Comparison of ENCODE assay signal across 8 mouse cellular contexts in the genomic region with DNA sequence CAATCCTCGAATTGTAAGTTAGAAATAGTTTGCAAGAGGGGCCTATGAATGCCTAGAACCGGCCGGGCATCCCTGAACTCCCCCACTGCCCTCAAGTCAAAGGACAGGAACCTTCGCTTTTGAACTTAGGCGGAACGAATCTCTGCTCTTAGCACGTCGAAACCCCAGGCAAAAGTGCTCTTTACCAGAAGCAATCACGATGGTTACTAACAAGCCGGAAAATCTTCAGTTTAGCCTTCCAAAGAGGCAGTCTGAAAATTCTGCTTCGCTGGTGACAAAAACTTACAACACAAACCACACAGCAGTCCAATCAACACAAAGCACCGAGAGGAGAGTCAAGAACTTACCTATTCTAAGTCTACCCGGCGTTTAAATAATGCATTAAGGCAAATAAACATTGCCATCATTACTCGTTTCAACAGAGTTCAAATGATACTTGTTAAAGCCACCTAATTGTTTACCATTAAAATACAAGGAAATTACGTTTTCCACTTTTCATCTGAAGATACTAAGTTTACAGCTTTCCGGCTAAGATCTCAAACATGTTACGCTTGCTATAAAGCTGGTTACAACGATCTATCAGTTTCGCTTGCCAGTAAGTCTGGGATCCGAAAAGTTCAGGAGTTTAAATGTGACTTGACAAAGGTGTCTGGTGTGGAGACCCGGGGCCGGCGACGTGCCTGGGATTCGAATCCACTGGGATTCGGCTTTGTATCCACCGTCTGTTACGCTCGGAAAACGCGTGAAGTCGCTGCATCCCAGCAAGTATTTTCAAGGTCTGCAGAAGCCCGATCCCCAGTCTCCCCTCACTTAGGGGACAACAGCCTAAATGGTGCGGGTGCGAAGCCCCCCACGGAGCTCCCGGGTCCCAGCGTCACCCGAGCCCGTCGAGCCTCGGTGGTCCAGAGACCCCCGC. TPM values are rescaled to one million over a fixed set of nuclear protein-coding genes. Genes with fewer than 3 reads are reported as not detected.
A peak's percentile ranks its signal among the peaks of the same experiment; 100 is the strongest.
DNase-seq lines count a peak whose midpoint lies in the region; ATAC-seq and TF ChIP-seq lines count a peak whose summit lies in the region.

No protein-coding gene starts in this region.

- peak overlapping the region; percentile 26 for H3K27ac ChIP-seq in heart, adult 2 months
- no peak overlapping the region for H3K27ac ChIP-seq in kidney, adult 2 months (ENCODE audit: insufficient read depth, low read depth, low read length)
- H3K27ac ChIP-seq in limb, embryonic 13.5 days, result peak overlapping the region; percentile 98

- TF ChIP-seq POLR2A in heart, adult 2 months (IDR thresholded peaks at IDR 0.05; ENCODE audit: insufficient read depth, low read depth, low read length), result no peak
- TF ChIP-seq POLR2A in kidney, adult 2 months (IDR thresholded peaks at IDR 0.05; ENCODE audit: low read depth, low read length), result no peak

- TF ChIP-seq CTCF in heart, adult 2 months (IDR thresholded peaks at IDR 0.05), result peak; percentile 38
- TF ChIP-seq CTCF in kidney, adult 2 months (conservative IDR thresholded peaks at IDR 0.05; ENCODE audit: insufficient read depth, insufficient read length, low read depth, low read length), result 0 out of 2 replicates have a peak, but pooled peaks have one; percentile 34

- peak overlapping the region; percentile 58 for H3K9ac ChIP-seq in heart, adult 2 months (ENCODE audit: low read depth, low read length)
- H3K9ac ChIP-seq in limb, embryonic 13.5 days, result peak overlapping the region; percentile 92

- no peaks in the 10 kb centered on the region for H3K9me3 ChIP-seq in limb, embryonic 13.5 days

- H3K4me1 ChIP-seq in heart, adult 2 months (ENCODE audit: control insufficient read depth, insufficient read depth, low read length), result no peaks in the 10 kb centered on the region; the same call in 1 of the 2 replicates
- H3K4me1 ChIP-seq in kidney, adult 2 months (ENCODE audit: control insufficient read depth, insufficient read depth, low read length), result peaks cover 3% of the 10 kb centered on the region; the same call in 1 of the 2 replicates
- H3K4me1 ChIP-seq in limb, embryonic 13.5 days, result peaks cover 36% of the 10 kb centered on the region

- TF ChIP-seq EP300 in heart, adult 2 months (IDR thresholded peaks at IDR 0.05; ENCODE audit: insufficient read depth, low read depth, low read length), result no peak

- H3K4me3 ChIP-seq in heart, adult 2 months, result peak overlapping the region; percentile 57
- peak overlapping the region; percentile 70 for H3K4me3 ChIP-seq in kidney, adult 2 months (ENCODE audit: insufficient read depth, low read depth, low read length)
- H3K4me3 ChIP-seq in limb, embryonic 13.5 days, result peak overlapping the region; percentile 82

- peak; percentile 43 to 46 for DNase-seq in urinary bladder, adult 18-20 months (ENCODE audit: low spot score in 2 of 2)
- no peak for DNase-seq in urinary bladder, postnatal 10 days (ENCODE audit: low spot score)
- DNase-seq in embryo, embryonic 11 days, result peak; percentile 85
- peak in 1 of 2 experiments; percentile 58 for DNase-seq in heart, adult 2 months
- peak; percentile 43 for DNase-seq in kidney, adult 2 months
- peak; percentile 51 for DNase-seq in naive thymus-derived CD4-positive, alpha-beta T cell, adult 2 months (ENCODE audit: low read depth)
- DNase-seq in testis, postnatal 14 days (ENCODE audit: low spot score), result peak; percentile 59

- ATAC-seq in limb, embryonic 13.5 days (ENCODE audit: low FRiP score, low read depth), result peak; percentile 45; the same call in 1 of the 2 replicates

- peak overlapping the region; percentile 70 for H3K4me2 ChIP-seq in limb, embryonic 13.5 days (replicated peaks)

- intact Hi-C loops in heart, adult 2 months (cut with DNase I), result loop anchor here (5.0 kb wide), 1 partner anchor 51 kb away; no protein-coding TSS in a partner anchor

- H3K36me3 ChIP-seq in heart, adult 2 months (ENCODE audit: control insufficient read depth, insufficient read depth, low read length), result no peaks in the 10 kb centered on the region
- H3K36me3 ChIP-seq in kidney, adult 2 months (ENCODE audit: control insufficient read depth, insufficient read depth, low read length), result no peaks in the 10 kb centered on the region
- no peaks in the 10 kb centered on the region for H3K36me3 ChIP-seq in limb, embryonic 13.5 days

- no peaks in the 10 kb centered on the region for H3K27me3 ChIP-seq in heart, adult 2 months (ENCODE audit: control insufficient read depth, insufficient read depth, low read length)
- no peaks in the 10 kb centered on the region for H3K27me3 ChIP-seq in kidney, adult 2 months (replicated peaks; ENCODE audit: control insufficient read depth, insufficient read depth, low read length)
- no peaks in the 10 kb centered on the region for H3K27me3 ChIP-seq in limb, embryonic 13.5 days

- no peaks in the 10 kb centered on the region for H3K79me2 ChIP-seq in heart, adult 2 months (replicated peaks; ENCODE audit: control insufficient read depth, insufficient read depth, low read length)

- WGBS in heart, adult 2 months, result 6% methylated on average over 44 of the region's 44 CpGs
- 6% methylated on average over 44 of the region's 44 CpGs for WGBS in kidney, adult 2 months
- under 1% methylated on average over 44 of the region's 44 CpGs for WGBS in limb, embryonic 13.5 days

RNA-seq across cellular contexts. Expression of a gene that starts 0.8 kb away (rescaled TPM):
- under 1 TPM; 0.57 to 0.94 TPM for total RNA-seq in heart, adult 2 months (2021)
- 0.82 and 0.91 TPM in 2 replicates for polyA plus RNA-seq in heart, adult 2 months (2012; rRNA removed)
- 1.6 and 1.8 TPM in 2 replicates for polyA plus RNA-seq in kidney, adult 2 months (2012; rRNA removed)
- 96.7 and 103 TPM in 2 replicates for polyA plus RNA-seq in limb, embryonic 13.5 days (2015; fragmentation: Nextera tagmentation; extraction: Ambion mirVana)

RNA-seq across cellular contexts. Expression of a gene that starts 18.1 kb away (rescaled TPM):
- total RNA-seq in heart, adult 2 months (2021), result under 1 TPM in 1 of 2 experiments, not detected in 1; 0.05 TPM
- 0.04 and 0.06 TPM in 2 replicates for polyA plus RNA-seq in heart, adult 2 months (2012; rRNA removed)
- not detected in 2 replicates for polyA plus RNA-seq in kidney, adult 2 months (2012; rRNA removed)
- 1.8 TPM in 2 replicates for polyA plus RNA-seq in limb, embryonic 13.5 days (2015; fragmentation: Nextera tagmentation; extraction: Ambion mirVana)

Comparison
In these comparisons a context has a peak if more than half of its experiments do, and no peak if none do; other contexts are left out.
1. RNA of a gene that starts 0.8 kb away (polyA plus RNA-seq): 96.7 to 103 TPM in limb, embryonic 13.5 days; 1.6 to 1.8 TPM in kidney, adult 2 months and 0.82 to 0.91 TPM in heart, adult 2 months; every median in the first group is over 10 times any median in the second.
2. Peak in every context shown above with its lines, with median percentiles within 50 percentile points of each other: H3K4me3 ChIP-seq.